Mouse (Mus musculus) stomach, postnatal 0 days (tissue): ENCODE data around the gene Vmn2r8.

ENCODE experiments used
- CTCF ChIP-seq: IDR thresholded peaks from 2 replicates; pipeline ENCODE4 v1.5.1; 2016; ENCODE audit warnings: antibody characterized with exemption, low read depth, mild to moderate bottlenecking, moderate library complexity
- EP300 ChIP-seq: optimal IDR thresholded peaks from 2 replicates; pipeline ENCODE3; 2016; ENCODE audit warnings: antibody characterized with exemption

GRCm38 (mm10) chr5:108758396-108758795 is 50.3 kb downstream of the Vmn2r8 start:
- TF ChIP-seq CTCF (peak; percentile 65), EP300 (no peak)
